Mouse (Mus musculus): Measurements from ENCODE around the gene Hmgn2. TPM values are rescaled to one million over a fixed set of nuclear protein-coding genes. Genes with fewer than 3 reads are reported as not detected.

Hmgn2 gene
- polyA plus RNA-seq, 1 experiment from 2014 or later: 4,130 TPM

DNA sequence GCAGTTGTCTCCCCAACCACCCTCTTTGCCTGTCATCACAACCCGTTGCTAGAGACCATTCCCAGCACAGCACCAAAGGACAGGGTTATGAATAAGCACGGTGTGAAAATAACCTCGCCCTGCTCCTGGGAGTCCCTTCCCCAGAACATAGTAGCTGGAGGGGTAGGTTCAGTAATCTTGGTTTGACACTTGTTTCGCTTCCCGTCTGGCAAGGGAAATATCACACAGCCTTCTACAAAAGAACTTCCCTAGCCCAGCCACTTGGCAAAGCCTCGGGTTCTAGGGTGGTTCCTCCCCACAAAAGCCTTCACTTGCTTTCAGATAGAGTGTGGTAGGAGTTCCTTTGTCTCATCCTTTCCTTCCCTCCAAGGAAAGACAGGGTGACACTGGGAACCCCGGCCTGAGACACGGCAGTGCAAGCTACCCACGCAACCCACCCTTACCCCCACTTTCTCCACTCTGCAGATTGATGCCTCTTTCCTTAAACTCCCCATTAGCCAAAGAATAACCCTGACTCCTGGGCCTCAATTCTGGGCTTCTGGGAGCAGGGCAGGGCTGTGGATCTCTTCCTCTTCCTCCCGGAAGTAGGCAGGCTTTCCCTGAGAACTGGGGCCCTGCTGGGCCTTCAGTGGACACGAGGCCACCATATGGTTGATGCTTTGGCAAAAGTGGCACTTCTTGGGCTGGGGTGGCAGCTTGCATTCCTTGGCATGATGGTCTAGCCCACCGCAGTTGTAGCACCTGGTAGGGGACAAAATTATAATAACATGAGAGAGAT, 37.3 kb upstream of the Hmgn2 start:
- no peaks in the 10 kb centered on the region for H3K27me3 ChIP-seq (ENCODE audit: control insufficient read depth, insufficient read depth, low read length)
- 77% methylated on average over 12 of the region's 12 CpGs for WGBS
- no peak for ATAC-seq (ENCODE audit: low FRiP score)
- peaks cover 6% of the 10 kb centered on the region; the same call in 1 of the 2 replicates for H3K36me3 ChIP-seq (ENCODE audit: control insufficient read depth, insufficient read depth, low read length)
- DNase-seq (ENCODE audit: low spot score, missing footprints): no peak
- peaks cover 34% of the 10 kb centered on the region for H3K4me1 ChIP-seq (ENCODE audit: control insufficient read depth, insufficient read depth, low read length)
- no peak overlapping the region for H3K9ac ChIP-seq (ENCODE audit: low read length)
- H3K9me3 ChIP-seq (ENCODE audit: control insufficient read depth, low read length): no peaks in the 10 kb centered on the region
- no peak overlapping the region for H3K4me3 ChIP-seq (ENCODE audit: low read depth, low read length)
- no peak overlapping the region for H3K4me2 ChIP-seq
- no peak overlapping the region for H3K27ac ChIP-seq (ENCODE audit: low read depth, low read length)

DNA sequence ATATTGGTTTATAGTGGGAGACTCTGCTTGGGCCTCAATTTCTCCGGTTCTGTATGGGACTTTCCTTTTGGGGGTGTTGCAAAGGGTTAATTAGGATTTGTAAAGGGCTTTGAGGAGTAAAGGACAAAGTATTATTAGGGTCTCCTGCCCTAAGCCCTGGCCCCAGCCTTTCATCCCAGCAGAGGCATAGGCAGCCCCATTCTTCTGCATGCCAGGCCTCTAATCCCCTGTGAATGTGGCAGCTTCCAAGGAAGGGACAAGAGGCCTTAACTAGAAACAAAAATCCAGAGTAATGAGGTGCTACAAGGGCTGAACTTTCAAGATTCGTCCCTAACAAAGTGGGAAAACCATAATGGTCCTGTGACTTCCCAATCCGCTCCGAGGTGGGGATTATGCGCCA, 34.5 kb upstream of the Hmgn2 start:
- Histone ChIP-seq H3K9me3 (ENCODE audit: control insufficient read depth, low read length) (no peaks in the 10 kb centered on the region), H3K4me2 (peak overlapping the region; percentile 19; the same call in 1 of the 2 replicates), H3K4me3 (ENCODE audit: low read depth, low read length) (no peak overlapping the region), H3K27ac (ENCODE audit: low read depth, low read length) (peak overlapping the region; percentile 51), H3K27me3 (ENCODE audit: control insufficient read depth, insufficient read depth, low read length) (no peaks in the 10 kb centered on the region), H3K9ac (ENCODE audit: low read length) (no peak overlapping the region), H3K36me3 (ENCODE audit: control insufficient read depth, insufficient read depth, low read length) (peaks cover 6% of the 10 kb centered on the region; the same call in 1 of the 2 replicates), H3K4me1 (ENCODE audit: control insufficient read depth, insufficient read depth, low read length) (peaks cover 39% of the 10 kb centered on the region)
- 9% methylated on average over 5 of the region's 5 CpGs for WGBS
- ATAC-seq (ENCODE audit: low FRiP score): peak; percentile 57
- DNase-seq (ENCODE audit: low spot score, missing footprints): peak; percentile 85

GRCm38 (mm10) chr4:134002246-134002645, 33.8 kb upstream of the Hmgn2 start:
- peaks cover 6% of the 10 kb centered on the region; the same call in 1 of the 2 replicates for H3K36me3 ChIP-seq (ENCODE audit: control insufficient read depth, insufficient read depth, low read length)
- H3K9ac ChIP-seq (ENCODE audit: low read length): no peak overlapping the region
- H3K27me3 ChIP-seq (ENCODE audit: control insufficient read depth, insufficient read depth, low read length): no peaks in the 10 kb centered on the region
- WGBS: 20% methylated on average over 4 of the region's 4 CpGs
- no peak for ATAC-seq (ENCODE audit: low FRiP score)
- no peak for DNase-seq (ENCODE audit: low spot score, missing footprints)
- peaks cover 39% of the 10 kb centered on the region for H3K4me1 ChIP-seq (ENCODE audit: control insufficient read depth, insufficient read depth, low read length)
- no peaks in the 10 kb centered on the region for H3K9me3 ChIP-seq (ENCODE audit: control insufficient read depth, low read length)
- no peak overlapping the region for H3K4me3 ChIP-seq (ENCODE audit: low read depth, low read length)
- H3K27ac ChIP-seq (ENCODE audit: low read depth, low read length): no peak overlapping the region
- H3K4me2 ChIP-seq: no peak overlapping the region

- H3K9me3 ChIP-seq (ENCODE audit: control insufficient read depth, low read length): no peaks in the 10 kb centered on the region
- WGBS: 45% methylated on average over 10 of the region's 10 CpGs
- no peak overlapping the region for H3K4me3 ChIP-seq (ENCODE audit: low read depth, low read length)
- peaks cover 39% of the 10 kb centered on the region for H3K4me1 ChIP-seq (ENCODE audit: control insufficient read depth, insufficient read depth, low read length)
- no peak overlapping the region for H3K9ac ChIP-seq (ENCODE audit: low read length)
- peaks cover 6% of the 10 kb centered on the region; the same call in 1 of the 2 replicates for H3K36me3 ChIP-seq (ENCODE audit: control insufficient read depth, insufficient read depth, low read length)
- ATAC-seq (ENCODE audit: low FRiP score) (no peak), DNase-seq (ENCODE audit: low spot score, missing footprints) (no peak)
- no peak overlapping the region for H3K4me2 ChIP-seq
- H3K27me3 ChIP-seq (ENCODE audit: control insufficient read depth, insufficient read depth, low read length): no peaks in the 10 kb centered on the region
- no peak overlapping the region for H3K27ac ChIP-seq (ENCODE audit: low read depth, low read length)
Measured at GRCm38 (mm10) chr4:134001710-134002109, 33.3 kb upstream of the Hmgn2 start.

GRCm38 (mm10) chr4:134000466-134001438, 32.3 kb upstream of the Hmgn2 start, which contains the start of gene Dhdds:
Gene Dhdds, minus strand, starts transcription at chr4:134000918.
- WGBS: 1% methylated on average over 49 of the region's 49 CpGs
- peak; percentile 97 for ATAC-seq (ENCODE audit: low FRiP score)
- Histone ChIP-seq H3K27ac (ENCODE audit: low read depth, low read length) (no peak within 1 kb of the TSS), H3K9me3 (ENCODE audit: control insufficient read depth, low read length) (no peaks in the 10 kb centered on the region), H3K4me2 (peak within 1 kb of the TSS; percentile 68), H3K36me3 (ENCODE audit: control insufficient read depth, insufficient read depth, low read length) (peaks cover 1% of the 10 kb centered on the region; the same call in 1 of the 2 replicates), H3K27me3 (ENCODE audit: control insufficient read depth, insufficient read depth, low read length) (no peaks in the 10 kb centered on the region), H3K4me1 (ENCODE audit: control insufficient read depth, insufficient read depth, low read length) (peaks cover 36% of the 10 kb centered on the region), H3K9ac (ENCODE audit: low read length) (peak within 1 kb of the TSS; percentile 74), H3K4me3 (ENCODE audit: low read depth, low read length) (peak within 1 kb of the TSS; percentile 72)
- peak; percentile 100 for DNase-seq (ENCODE audit: low spot score, missing footprints)

GRCm38 (mm10) chr4:133994697-133995096, 26.2 kb upstream of the Hmgn2 start:
- no peak for ATAC-seq (ENCODE audit: low FRiP score)
- no peak overlapping the region for H3K4me3 ChIP-seq (ENCODE audit: low read depth, low read length)
- no peak for DNase-seq (ENCODE audit: low spot score, missing footprints)
- 0 out of 2 replicates have a peak, but pooled peaks cover under 1% of the 10 kb centered on the region for H3K4me1 ChIP-seq (ENCODE audit: control insufficient read depth, insufficient read depth, low read length)
- H3K27me3 ChIP-seq (ENCODE audit: control insufficient read depth, insufficient read depth, low read length): no peaks in the 10 kb centered on the region
- no peak overlapping the region for H3K9ac ChIP-seq (ENCODE audit: low read length)
- no peak overlapping the region for H3K4me2 ChIP-seq
- H3K9me3 ChIP-seq (ENCODE audit: control insufficient read depth, low read length): no peaks in the 10 kb centered on the region
- 93% methylated on average over 8 of the region's 8 CpGs for WGBS
- no peak overlapping the region for H3K27ac ChIP-seq (ENCODE audit: low read depth, low read length)
- H3K36me3 ChIP-seq (ENCODE audit: control insufficient read depth, insufficient read depth, low read length): peaks cover 5% of the 10 kb centered on the region; the same call in 1 of the 2 replicates

GRCm38 (mm10) chr4:133991087-133991660, 22.7 kb upstream of the Hmgn2 start:
- H3K36me3 ChIP-seq (ENCODE audit: control insufficient read depth, insufficient read depth, low read length): peaks cover 5% of the 10 kb centered on the region; the same call in 1 of the 2 replicates
- WGBS: 92% methylated on average over 13 of the region's 13 CpGs
- ATAC-seq (ENCODE audit: low FRiP score): no peak

DNA sequence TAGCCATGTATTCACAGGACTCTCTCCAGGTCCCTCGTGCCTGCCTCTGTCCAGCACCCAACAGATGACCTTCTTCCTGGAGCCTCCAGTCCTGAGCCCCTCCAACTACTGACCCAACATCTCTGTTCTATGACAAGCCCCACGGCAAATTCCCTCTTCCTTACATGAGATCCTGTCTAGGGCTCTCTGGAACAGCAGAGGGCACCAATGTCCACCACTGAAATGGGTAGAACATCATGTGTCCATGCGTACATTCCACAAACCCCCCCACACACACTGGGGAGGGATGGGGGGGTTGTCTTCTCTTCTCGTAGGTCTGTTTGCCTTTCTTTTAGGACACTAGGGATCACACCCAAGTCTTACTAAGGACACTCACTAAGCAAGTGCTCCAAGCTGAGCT, 21.6 kb upstream of the Hmgn2 start:
- Histone ChIP-seq H3K9ac (ENCODE audit: low read length) (no peak overlapping the region), H3K27me3 (ENCODE audit: control insufficient read depth, insufficient read depth, low read length) (no peaks in the 10 kb centered on the region), H3K9me3 (ENCODE audit: control insufficient read depth, low read length) (no peaks in the 10 kb centered on the region), H3K4me3 (ENCODE audit: low read depth, low read length) (no peak overlapping the region), H3K4me1 (ENCODE audit: control insufficient read depth, insufficient read depth, low read length) (no peaks in the 10 kb centered on the region), H3K36me3 (ENCODE audit: control insufficient read depth, insufficient read depth, low read length) (peaks cover 5% of the 10 kb centered on the region; the same call in 1 of the 2 replicates), H3K4me2 (no peak overlapping the region), H3K27ac (ENCODE audit: low read depth, low read length) (no peak overlapping the region)
- WGBS: 64% methylated on average over 4 of the region's 4 CpGs
- ATAC-seq (ENCODE audit: low FRiP score): no peak
- peak; percentile 76 for DNase-seq (ENCODE audit: low spot score, missing footprints)

More at GRCm38 (mm10) chr4:133991087-133991660, 22.7 kb upstream of the Hmgn2 start:
- peak; percentile 17 for DNase-seq (ENCODE audit: low spot score, missing footprints)
- no peak overlapping the region for H3K27ac ChIP-seq (ENCODE audit: low read depth, low read length)
- no peak overlapping the region for H3K9ac ChIP-seq (ENCODE audit: low read length)
- no peaks in the 10 kb centered on the region for H3K9me3 ChIP-seq (ENCODE audit: control insufficient read depth, low read length)
- no peak overlapping the region for H3K4me2 ChIP-seq
- no peak overlapping the region for H3K4me3 ChIP-seq (ENCODE audit: low read depth, low read length)
- no peaks in the 10 kb centered on the region for H3K4me1 ChIP-seq (ENCODE audit: control insufficient read depth, insufficient read depth, low read length)
- no peaks in the 10 kb centered on the region for H3K27me3 ChIP-seq (ENCODE audit: control insufficient read depth, insufficient read depth, low read length)
